Mouse (Mus musculus) midbrain, postnatal 0 days (tissue): ENCODE results near the gene Gm15517. TPM values are rescaled to one million over a fixed set of nuclear protein-coding genes. Genes with fewer than 3 reads are reported as not detected.
"Not testable (repeated sequence)": the region's sequence is repeated elsewhere in the genome, so short reads cannot be mapped to it uniquely, and the experiment has no call there.

Experiments used
- ATAC-seq: fragments of 200-750 bp; cut with Nextera tagmentation; 2 replicates; pipeline ENCODE4 v1.8.0; 2017; ENCODE audit warnings: moderate number of reproducible peaks, mild to moderate bottlenecking, moderate TSS enrichment, moderate library complexity; ENCODE audit not compliant: low FRiP score
- DNase-seq: peaks from one replicate; pipeline ENCODE4 v3.0.0-alpha.2; 2015; ENCODE audit warnings: low spot score
- H3K27ac ChIP-seq: fragments of 300-500 bp; sonication (generic); 2 replicates; pipeline ENCODE4 v1.5.1; 2014; ENCODE audit warnings: low read depth, mild to moderate bottlenecking, low read length, mixed read lengths
- H3K27me3 ChIP-seq: fragments of 300-500 bp; sonication (generic); 2 replicates; pipeline ENCODE4 v1.6.1; 2014; ENCODE audit warnings: low read length, control low read depth, mixed read lengths; ENCODE audit not compliant: insufficient read depth
- H3K36me3 ChIP-seq: fragments of 300-500 bp; sonication (generic); 2 replicates; pipeline ENCODE4 v1.6.1; 2014; ENCODE audit warnings: low read length, control low read depth, mixed read lengths; ENCODE audit not compliant: insufficient read depth
- H3K4me1 ChIP-seq: fragments of 300-500 bp; sonication (generic); 2 replicates; pipeline ENCODE4 v1.6.1; 2014; ENCODE audit warnings: mild to moderate bottlenecking, control low read depth, antibody characterized with exemption, low read length, mixed read lengths; ENCODE audit not compliant: insufficient read depth
- H3K4me2 ChIP-seq: fragments of 300-500 bp; sonication (generic); 2 replicates; pipeline ENCODE4 v1.6.1; 2014; ENCODE audit warnings: low read depth, mild to moderate bottlenecking, low read length, mixed read lengths; ENCODE audit not compliant: poor library complexity, severe bottlenecking
- H3K4me3 ChIP-seq: fragments of 300-500 bp; sonication (generic); 2 replicates; pipeline ENCODE4 v1.5.1; 2014; ENCODE audit warnings: low read depth, mild to moderate bottlenecking, low read length, moderate library complexity
- H3K9ac ChIP-seq: fragments of 300-500 bp; sonication (generic); replicated peaks from 2 replicates; pipeline ENCODE4 v1.6.1; 2014; ENCODE audit warnings: mild to moderate bottlenecking, low read length, moderate library complexity, mixed read lengths; ENCODE audit not compliant: poor library complexity, severe bottlenecking
- H3K9me3 ChIP-seq: fragments of 300-500 bp; sonication (generic); 2 replicates; pipeline ENCODE4 v1.6.1; 2016; ENCODE audit warnings: low read length, control low read depth
- CTCF ChIP-seq: IDR thresholded peaks from 2 replicates; pipeline ENCODE4 v1.5.1; 2016; ENCODE audit warnings: antibody characterized with exemption, mild to moderate bottlenecking
- WGBS: fragments of 180-500 bp; shearing (Covaris S2); extraction: QIAGEN DNeasy Blood & Tissue Kit; methylation state at CpG from one replicate; pipeline ENCODE4 v1.1.7; 2014; 5-methylcytosine and 5-hydroxymethylcytosine counted together
- polyA plus RNA-seq: library from polyadenylated mRNA; unstranded; fragments of >200 nt; fragmentation: Nextera tagmentation; extraction: Ambion mirVana; gene quantifications from 2 replicates; pipeline ENCODE4 v1.2.1, GENCODE M21; 2015
- total RNA-seq: library from RNA; depleted of rRNA; stranded (reverse); fragments of >200 nt; gene quantifications from 2 replicates; pipeline ENCODE4 v1.2.3, GENCODE M21; 2014

Gm15517 gene
- total and polyA plus RNA-seq, 2 experiments from 2014 or later, result not detected

DNA sequence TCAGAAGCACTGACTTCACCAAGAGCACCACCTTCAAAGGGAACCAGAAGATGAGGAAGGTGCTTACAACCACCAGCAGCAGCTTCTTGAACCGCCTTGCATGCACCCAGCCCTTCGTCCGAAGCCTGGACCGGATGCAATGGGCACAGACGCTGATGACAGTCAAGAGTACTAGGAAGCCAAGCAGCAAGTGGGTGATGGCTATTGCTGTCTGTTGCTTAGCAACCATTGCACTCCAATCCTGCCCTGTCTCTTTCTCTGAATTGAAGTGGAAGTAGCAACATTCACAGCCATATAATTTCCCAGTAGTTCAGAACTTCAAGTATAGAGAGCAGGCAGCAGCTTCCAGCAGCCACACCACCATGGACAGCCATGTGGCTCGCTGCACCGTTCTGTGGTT is 20.3 kb downstream of the Gm15517 start:
- Histone ChIP-seq H3K36me3 (no peaks in the 10 kb centered on the region), H3K4me2 (no peak overlapping the region), H3K27ac (peak overlapping the region; percentile 21; the same call in 1 of the 2 replicates), H3K9me3 (no peaks in the 10 kb centered on the region), H3K9ac (no peak overlapping the region), H3K27me3 (no peaks in the 10 kb centered on the region), H3K4me1 (no peaks in the 10 kb centered on the region), H3K4me3 (no peak overlapping the region)
- no peak for TF ChIP-seq CTCF
- WGBS, result 61% methylated on average over 7 of the region's 7 CpGs
- ATAC-seq (peak; percentile 50; the same call in 1 of the 2 replicates), DNase-seq (peak; percentile 44)

DNA sequence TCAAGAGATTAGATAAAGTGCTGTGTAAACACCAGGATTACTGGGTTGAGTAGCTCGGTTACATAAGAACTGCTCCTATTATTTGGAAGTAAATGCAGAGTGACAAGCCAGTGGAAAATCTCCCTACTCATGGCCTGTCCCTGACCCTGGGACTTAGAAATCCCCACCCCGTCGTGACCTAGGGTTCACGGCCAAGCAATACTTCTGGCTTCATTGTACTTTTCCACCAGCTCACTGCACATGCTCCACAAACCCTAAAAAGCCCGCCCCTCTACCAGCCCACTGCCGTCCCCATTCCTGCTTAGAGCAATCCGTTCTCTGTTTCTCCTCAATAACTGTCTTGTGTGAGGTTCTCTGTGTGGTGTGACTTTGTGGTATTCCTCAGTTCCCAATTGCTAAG is 26.5 kb downstream of the Gm15517 start:
- H3K36me3 ChIP-seq, result no peaks in the 10 kb centered on the region
- no peak for TF ChIP-seq CTCF
- no peak overlapping the region for H3K9ac ChIP-seq
- no peaks in the 10 kb centered on the region for H3K27me3 ChIP-seq
- DNase-seq, result no peak
- H3K9me3 ChIP-seq, result no peaks in the 10 kb centered on the region
- no peak overlapping the region for H3K4me2 ChIP-seq
- H3K4me3 ChIP-seq, result no peak overlapping the region
- WGBS, result 56% methylated on average over 7 of the region's 7 CpGs
- no peaks in the 10 kb centered on the region for H3K4me1 ChIP-seq
- no peak overlapping the region for H3K27ac ChIP-seq
- ATAC-seq, result no peak

DNA sequence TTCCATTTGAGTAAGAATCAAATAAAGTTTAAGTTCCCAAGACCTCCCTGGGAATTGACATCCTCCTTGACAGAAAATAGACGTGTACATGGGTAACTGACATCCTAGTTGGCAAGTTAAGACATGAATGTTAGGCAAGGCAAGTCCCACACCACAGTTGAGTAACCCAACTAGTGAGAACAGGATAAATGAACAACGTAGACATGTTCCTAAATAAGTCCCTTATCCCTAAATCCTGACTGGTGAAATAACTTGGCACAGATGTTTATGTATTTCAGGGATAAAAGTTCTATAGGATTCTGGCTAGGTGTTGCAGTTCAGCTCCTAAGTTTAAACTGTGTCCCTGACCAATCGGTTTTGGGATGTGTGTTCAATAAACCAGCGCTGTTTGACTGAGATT is 29.7 kb downstream of the Gm15517 start:
- H3K4me1 ChIP-seq, result no peaks in the 10 kb centered on the region
- ATAC-seq, result no peak
- H3K4me3 ChIP-seq, result no peak overlapping the region
- no peak for DNase-seq
- TF ChIP-seq CTCF, result no peak
- H3K9ac ChIP-seq, result no peak overlapping the region
- no peaks in the 10 kb centered on the region for H3K27me3 ChIP-seq
- H3K36me3 ChIP-seq, result no peaks in the 10 kb centered on the region
- H3K4me2 ChIP-seq, result no peak overlapping the region
- no peaks in the 10 kb centered on the region for H3K9me3 ChIP-seq
- 85% methylated on average over 4 of the region's 4 CpGs for WGBS
- no peak overlapping the region for H3K27ac ChIP-seq

DNA sequence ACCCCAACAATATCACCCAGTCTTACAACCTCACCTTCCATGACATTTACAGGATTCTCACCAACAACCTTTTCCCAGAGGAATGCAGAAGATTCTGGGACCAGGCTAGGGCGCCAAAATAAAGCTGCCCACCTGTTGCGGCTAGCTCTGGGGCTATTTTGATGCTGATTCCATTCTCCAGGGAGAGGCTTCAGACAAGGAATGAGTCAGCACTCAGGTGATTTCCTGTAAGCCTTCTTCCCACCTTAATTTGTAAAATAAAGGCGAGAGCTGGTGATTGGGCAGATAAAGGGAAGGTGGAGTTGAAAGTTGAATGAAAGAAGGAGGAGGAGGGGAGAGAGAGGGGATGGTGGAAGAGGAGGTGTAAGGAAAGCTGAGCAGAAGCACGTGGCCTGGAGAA is 30.2 kb downstream of the Gm15517 start:
- DNase-seq, result no peak
- H3K27ac ChIP-seq, result no peak overlapping the region
- ATAC-seq, result no peak
- H3K9me3 ChIP-seq, result no peaks in the 10 kb centered on the region
- WGBS, result 56% methylated on average over 4 of the region's 4 CpGs
- TF ChIP-seq CTCF, result no peak
- H3K4me3 ChIP-seq, result no peak overlapping the region
- H3K36me3 ChIP-seq, result no peaks in the 10 kb centered on the region
- H3K4me2 ChIP-seq, result no peak overlapping the region
- no peaks in the 10 kb centered on the region for H3K27me3 ChIP-seq
- no peaks in the 10 kb centered on the region for H3K4me1 ChIP-seq
- H3K9ac ChIP-seq, result no peak overlapping the region

DNA sequence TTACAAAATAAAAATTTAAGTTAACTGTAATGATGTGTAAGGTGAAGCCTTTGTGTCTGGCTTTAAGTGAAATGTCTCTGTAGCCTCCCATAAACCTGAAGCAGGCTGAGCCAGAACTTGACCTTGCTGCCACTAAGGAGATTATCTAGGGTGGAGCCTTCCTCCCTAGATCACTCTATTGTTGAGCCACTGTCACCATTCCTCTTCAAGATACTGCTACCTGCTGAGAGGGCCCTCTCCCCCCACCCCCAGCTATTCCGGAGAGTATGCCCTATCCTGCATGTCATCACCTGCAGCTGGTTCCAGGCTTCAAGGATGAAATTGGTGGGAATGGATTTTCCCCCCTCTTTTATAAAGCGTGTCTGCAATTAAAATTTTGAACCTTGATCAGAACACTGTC is 36.3 kb downstream of the Gm15517 start:
- H3K9me3 ChIP-seq, H3K36me3 ChIP-seq, H3K4me2 ChIP-seq, ATAC-seq, H3K4me1 ChIP-seq, H3K4me3 ChIP-seq, H3K9ac ChIP-seq, H3K27ac ChIP-seq, DNase-seq, H3K27me3 ChIP-seq: not testable (repeated sequence)
- WGBS, result 74% methylated on average over 2 of the region's 2 CpGs

DNA sequence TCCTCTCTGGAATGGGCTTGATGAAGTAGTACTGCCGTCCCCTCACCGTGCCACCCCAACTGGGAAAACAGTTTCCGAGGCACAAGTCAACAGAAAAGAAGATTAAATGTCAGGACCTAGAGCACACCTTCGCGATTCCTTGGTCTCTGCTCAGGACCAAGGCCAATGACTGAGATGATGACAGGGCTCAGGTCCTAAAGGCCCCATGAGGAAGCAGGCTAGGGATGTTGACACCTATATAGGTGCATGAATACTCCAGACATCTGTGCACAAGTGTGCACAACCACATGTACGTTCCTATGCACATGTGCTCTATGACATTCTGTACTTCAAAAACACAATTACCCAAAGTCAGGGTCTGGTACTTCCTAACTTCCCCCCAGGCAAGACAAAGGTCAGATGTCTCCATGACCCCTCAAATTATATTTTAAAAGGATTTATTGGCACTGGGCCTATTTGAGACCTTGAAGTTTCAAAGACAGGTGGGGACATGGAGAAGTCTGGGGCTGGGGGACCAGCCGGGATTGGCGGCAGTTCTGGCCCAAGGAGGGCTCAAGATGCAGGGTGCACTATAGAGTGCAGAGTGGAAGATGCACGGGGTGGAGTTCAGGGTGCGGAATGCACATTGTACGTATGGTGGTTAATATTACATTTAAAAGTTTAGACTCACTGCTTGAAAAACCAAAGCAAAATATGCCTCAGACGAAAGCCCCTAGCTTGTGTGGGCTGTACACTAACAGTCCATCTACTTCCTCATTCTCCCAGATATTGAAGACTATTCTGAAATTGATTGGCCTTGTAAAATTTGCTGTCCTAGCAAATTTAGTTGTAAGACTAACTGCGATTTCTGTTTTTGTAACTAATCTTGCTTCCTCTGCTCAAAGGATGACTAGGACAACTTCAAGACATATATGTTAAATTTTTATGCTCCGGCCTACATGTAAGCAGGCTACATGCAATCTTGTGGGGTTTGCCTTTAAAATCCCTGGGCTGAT is 42.4 kb downstream of the Gm15517 start:
- peak overlapping the region; percentile 83 for H3K27ac ChIP-seq
- 84% methylated on average over 14 of the region's 14 CpGs for WGBS
- no peaks in the 10 kb centered on the region for H3K27me3 ChIP-seq
- ATAC-seq (no peak), DNase-seq (no peak)
- H3K4me3 ChIP-seq, result peak overlapping the region; percentile 49
- no peaks in the 10 kb centered on the region for H3K9me3 ChIP-seq
- H3K4me1 ChIP-seq, result peaks cover 6% of the 10 kb centered on the region; the same call in 1 of the 2 replicates
- no peak for TF ChIP-seq CTCF
- H3K9ac ChIP-seq, result peak overlapping the region; percentile 70
- no peaks in the 10 kb centered on the region for H3K36me3 ChIP-seq
- peak overlapping the region; percentile 55 for H3K4me2 ChIP-seq
